Mouse (Mus musculus): ENCODE results near the gene Fbxo47.
A peak's percentile ranks its signal among the peaks of the same experiment; 100 is the strongest.

DNA sequence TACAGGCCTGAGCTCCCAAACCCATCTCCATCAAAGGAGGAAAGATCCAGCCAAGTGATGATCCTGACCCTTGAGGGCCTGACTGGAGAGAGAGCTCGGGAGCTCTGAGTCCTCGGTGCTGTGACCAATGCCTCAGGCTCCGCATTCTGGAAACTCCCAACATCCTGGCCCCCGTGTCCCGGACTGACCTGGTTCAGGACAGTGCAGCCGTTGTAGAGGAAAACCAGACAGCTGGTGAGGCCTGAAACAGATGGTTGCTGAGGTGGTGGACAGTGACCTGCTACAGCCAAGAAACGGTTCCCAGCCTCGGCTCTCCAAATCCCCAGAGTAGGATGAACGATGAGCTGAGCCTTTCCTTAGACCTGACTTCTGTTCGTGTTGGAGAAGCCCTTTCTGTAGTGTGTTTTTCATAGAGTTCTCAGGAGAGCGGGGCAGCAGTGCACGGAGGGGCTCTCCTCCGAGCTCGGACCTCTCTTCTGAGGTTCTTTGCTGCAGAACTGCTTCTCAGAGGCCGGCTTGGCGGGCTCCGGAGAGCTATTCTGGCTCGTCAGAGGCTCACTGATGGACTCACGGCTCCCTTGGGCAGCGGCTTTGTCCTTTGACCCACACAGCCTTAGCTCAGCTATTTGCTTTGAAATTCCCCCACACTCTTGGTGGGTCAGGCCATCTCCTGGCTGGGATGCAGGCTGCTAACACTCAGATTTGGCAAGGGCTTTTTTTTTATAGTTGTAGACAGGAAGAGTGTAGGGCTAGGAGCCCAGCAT is 60.9 kb downstream of the Fbxo47 start:
- TF ChIP-seq POLR2A (IDR thresholded peaks at IDR 0.05; ENCODE audit: borderline replicate concordance, insufficient read depth, low read length), result 0 out of 2 replicates have a peak, but pooled peaks have one; percentile 15
- no peak for TF ChIP-seq CTCF (IDR thresholded peaks at IDR 0.05; ENCODE audit: borderline replicate concordance, insufficient read depth, low read depth, low read length)
